Mouse (Mus musculus) megakaryocyte, embryonic 14.5 days (primary cell): Measurements from ENCODE around the gene Sqor. TPM values are rescaled to one million over a fixed set of nuclear protein-coding genes. Genes with fewer than 3 reads are reported as not detected.

Experiments used
- H3K27me3 ChIP-seq: replicated peaks from 2 replicates; pipeline ENCODE3; 2012; ENCODE audit warnings: inconsistent platforms
- H3K36me3 ChIP-seq: replicated peaks from 2 replicates; pipeline ENCODE3; 2012; ENCODE audit warnings: low read length, inconsistent platforms, mixed read lengths
- H3K4me1 ChIP-seq: 2 replicates; pipeline ENCODE4 v1.6.1; 2012; ENCODE audit warnings: inconsistent platforms
- H3K4me3 ChIP-seq: replicated peaks from 2 replicates; pipeline ENCODE3; 2012; ENCODE audit warnings: moderate library complexity, mild to moderate bottlenecking, inconsistent platforms
- H3K9me3 ChIP-seq: 2 replicates; pipeline ENCODE4 v1.6.1; 2012; ENCODE audit warnings: inconsistent platforms
- FLI1 ChIP-seq: IDR thresholded peaks from 2 replicates; pipeline ENCODE4 v1.6.1; 2012; ENCODE audit warnings: low read length, inconsistent platforms, mixed read lengths
- GATA1 ChIP-seq: IDR thresholded peaks from 3 replicates; pipeline ENCODE4 v1.6.1; 2012; ENCODE audit warnings: mixed read lengths, low read length, inconsistent platforms, borderline replicate concordance
- polyA plus RNA-seq: library from polyadenylated mRNA; stranded (reverse); fragments of >175 nt; gene quantifications from 2 replicates; pipeline ENCODE4 v1.2.3, GENCODE M21; 2012; ENCODE audit warnings: low replicate concordance; ENCODE audit not compliant: insufficient read depth

Sqor gene
- polyA plus RNA-seq, 1 experiment: 5.7 TPM

DNA sequence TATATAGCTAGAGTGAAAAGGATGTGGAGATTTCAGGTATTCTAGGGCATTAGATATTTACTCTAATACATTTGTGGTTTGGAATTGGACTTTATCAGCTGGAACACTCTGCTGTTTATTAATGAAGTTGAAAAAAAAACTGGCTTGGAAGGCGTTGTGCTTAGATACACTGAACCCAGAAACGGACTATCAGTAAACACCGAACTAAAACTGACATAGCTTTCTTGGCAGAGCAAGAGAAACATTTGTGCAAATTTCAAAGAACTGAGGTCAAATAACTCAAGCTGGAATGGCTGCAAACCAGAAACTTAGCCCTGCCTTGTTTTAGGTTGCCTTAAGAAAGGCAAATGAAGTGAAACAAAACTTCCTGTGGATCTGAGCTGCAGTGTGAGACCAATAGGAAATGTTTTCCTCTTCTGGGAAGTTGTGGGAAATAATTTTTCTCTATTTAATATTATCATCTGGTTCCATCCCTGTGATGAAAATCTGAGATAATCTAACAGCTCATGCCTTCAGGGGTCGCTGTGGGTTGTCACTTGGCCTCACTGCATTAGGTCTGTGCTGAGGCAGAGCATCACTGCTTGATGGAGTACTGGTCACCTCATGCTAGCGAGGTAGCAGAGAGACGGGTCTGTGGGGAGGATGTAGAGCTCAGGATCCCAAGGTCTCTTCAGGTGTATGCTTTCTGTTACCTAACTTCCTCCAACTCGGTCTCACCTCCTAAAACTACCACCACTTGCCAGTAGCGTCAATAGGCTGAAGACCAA, 16.7 kb downstream of the Sqor start:
- Histone ChIP-seq H3K4me3 (no peak overlapping the region), H3K27me3 (no peaks in the 10 kb centered on the region), H3K9me3 (no peaks in the 10 kb centered on the region), H3K4me1 (peaks cover 3% of the 10 kb centered on the region; the same call in 1 of the 2 replicates), H3K36me3 (no peaks in the 10 kb centered on the region)
- no peak for TF ChIP-seq GATA1
- TF ChIP-seq FLI1: no peak

DNA sequence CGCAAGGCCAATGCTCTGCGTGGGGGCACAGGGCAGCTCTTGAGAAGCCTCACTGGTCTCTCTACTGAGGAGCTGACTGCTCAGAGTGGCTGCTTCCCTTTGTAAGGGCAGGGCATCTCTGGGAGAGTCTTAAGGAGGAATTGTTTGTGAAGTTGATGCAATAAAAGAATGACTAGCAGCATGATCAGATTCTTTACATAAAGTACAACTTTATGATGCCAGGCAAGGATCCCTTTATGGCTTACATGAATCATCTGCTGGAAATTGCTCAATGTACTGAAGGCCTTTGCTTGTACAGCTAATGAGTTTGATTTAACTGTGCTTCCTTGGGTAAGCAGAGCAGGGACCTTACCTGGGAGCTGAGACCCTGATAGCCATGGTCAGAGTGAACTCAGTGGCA, 18.7 kb downstream of the Sqor start:
- Histone ChIP-seq H3K9me3 (no peaks in the 10 kb centered on the region), H3K36me3 (no peaks in the 10 kb centered on the region), H3K4me1 (no peaks in the 10 kb centered on the region), H3K4me3 (no peak overlapping the region), H3K27me3 (no peaks in the 10 kb centered on the region)
- no peak for TF ChIP-seq FLI1

DNA sequence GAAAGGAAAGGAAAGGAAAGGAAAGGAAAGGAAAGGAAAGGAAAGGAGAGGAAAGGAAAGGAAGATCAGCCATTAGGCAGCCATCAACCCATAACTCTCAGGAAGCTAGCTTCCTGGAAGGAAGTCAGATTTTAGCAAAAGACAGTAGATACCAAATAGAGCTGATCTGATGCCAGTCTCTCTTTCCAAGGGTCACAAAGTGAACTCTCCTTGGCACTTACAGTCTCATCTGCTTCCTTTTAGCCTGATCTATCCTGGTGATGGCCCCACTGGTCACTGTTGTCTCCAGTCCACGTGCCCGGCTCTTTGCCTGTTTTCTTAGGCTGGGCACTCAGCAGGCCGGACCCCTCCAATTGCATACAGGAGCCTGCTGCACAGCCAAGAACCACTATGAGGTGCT, 19.7 kb downstream of the Sqor start:
- no peaks in the 10 kb centered on the region for H3K4me1 ChIP-seq
- H3K36me3 ChIP-seq: no peaks in the 10 kb centered on the region
- no peak overlapping the region for H3K4me3 ChIP-seq
- H3K27me3 ChIP-seq: no peaks in the 10 kb centered on the region
- H3K9me3 ChIP-seq: no peaks in the 10 kb centered on the region
- TF ChIP-seq GATA1: no peak
- TF ChIP-seq FLI1: no peak

DNA sequence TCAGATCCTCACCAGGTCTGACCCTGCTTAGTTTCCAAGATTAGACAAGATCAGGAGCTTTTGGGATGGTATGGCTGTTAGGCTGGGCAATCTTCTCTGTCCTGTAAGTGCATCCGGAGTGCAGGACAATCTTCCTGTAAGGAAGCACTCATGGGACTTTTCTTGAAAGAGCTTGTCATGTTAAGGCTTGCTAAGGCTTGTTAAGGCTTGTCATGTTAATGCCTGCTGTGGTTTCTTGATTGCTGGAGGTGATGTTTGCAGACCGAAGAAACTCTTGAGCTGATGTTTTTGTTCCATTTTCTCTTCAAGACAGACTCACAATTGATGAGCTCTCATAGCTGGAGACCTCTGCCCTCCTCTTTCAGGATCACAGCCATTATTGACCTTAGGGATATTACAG, 21.1 kb downstream of the Sqor start:
- Histone ChIP-seq H3K27me3 (no peaks in the 10 kb centered on the region), H3K36me3 (no peaks in the 10 kb centered on the region), H3K4me3 (no peak overlapping the region), H3K4me1 (no peaks in the 10 kb centered on the region), H3K9me3 (no peaks in the 10 kb centered on the region)
- TF ChIP-seq GATA1 (no peak), FLI1 (no peak)

DNA sequence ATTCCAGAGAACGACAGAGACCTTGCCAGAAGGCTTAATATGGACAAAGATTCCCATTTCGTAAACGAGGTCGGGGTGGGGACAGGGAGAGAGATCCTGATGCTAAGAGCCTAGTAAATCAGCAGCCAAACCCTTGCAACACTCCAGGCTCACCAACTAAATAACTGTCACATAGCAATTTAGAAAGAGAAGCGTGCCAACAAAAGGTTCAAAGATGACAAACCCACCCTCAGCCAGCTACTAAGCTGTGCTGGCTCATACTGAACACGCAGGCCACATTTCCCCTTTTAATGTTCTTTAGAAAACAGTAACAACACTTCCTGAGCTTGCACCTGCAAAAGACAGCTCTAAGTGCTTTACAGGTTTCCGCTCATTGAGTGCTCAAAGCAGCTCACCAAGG, 24.3 kb downstream of the Sqor start:
- H3K9me3 ChIP-seq: no peaks in the 10 kb centered on the region
- H3K36me3 ChIP-seq: no peaks in the 10 kb centered on the region
- H3K4me3 ChIP-seq: no peak overlapping the region
- H3K27me3 ChIP-seq: no peaks in the 10 kb centered on the region
- no peaks in the 10 kb centered on the region for H3K4me1 ChIP-seq
- TF ChIP-seq FLI1 (no peak), GATA1 (no peak)

DNA sequence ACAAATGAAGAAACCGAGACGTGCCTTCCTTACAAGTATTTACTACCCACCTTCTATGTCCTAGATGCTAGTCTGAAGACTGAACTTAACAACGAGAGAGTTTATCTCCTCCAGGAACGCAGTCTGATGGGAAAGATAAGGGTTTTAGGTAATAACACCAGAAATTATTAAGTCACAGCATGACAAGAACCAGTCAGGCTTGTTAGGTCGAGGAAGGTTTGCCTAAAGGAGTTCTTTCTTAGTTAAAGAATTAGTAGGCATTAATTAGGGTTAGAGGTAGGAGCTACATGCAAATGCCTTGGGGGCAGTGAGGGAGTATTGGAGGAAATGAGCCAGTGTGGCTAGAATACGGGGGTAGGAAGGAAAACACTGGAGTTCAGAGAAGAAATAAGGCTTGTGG, 24.7 kb downstream of the Sqor start:
- no peaks in the 10 kb centered on the region for H3K27me3 ChIP-seq
- no peak for TF ChIP-seq FLI1
- no peak for TF ChIP-seq GATA1

DNA sequence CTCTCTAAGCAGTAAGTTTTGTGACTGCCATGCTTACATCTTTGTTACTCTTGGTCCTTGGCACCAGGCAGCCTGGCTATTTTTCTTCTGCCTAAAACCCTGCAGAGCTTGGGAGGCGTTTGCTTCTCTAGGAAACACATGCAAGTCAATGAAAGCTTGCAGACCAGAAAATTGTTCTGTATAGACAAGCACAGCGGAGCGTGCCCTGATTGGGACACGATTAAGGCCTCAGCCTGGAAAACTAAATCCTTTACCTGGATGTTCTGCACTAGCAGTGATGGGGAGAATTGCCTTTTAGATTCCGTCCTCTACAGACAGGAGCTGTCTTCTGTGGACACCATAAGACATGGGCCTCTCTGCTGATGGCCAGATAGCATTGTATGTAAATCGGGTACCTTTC, 39.4 kb downstream of the Sqor start:
- Histone ChIP-seq H3K9me3 (no peaks in the 10 kb centered on the region), H3K4me1 (no peaks in the 10 kb centered on the region), H3K36me3 (no peaks in the 10 kb centered on the region), H3K27me3 (no peaks in the 10 kb centered on the region), H3K4me3 (no peak overlapping the region)
- TF ChIP-seq FLI1 (no peak), GATA1 (no peak)

More for the DNA sequence above, 24.7 kb downstream of the Sqor start:
- no peaks in the 10 kb centered on the region for H3K4me1 ChIP-seq
- no peaks in the 10 kb centered on the region for H3K9me3 ChIP-seq
- H3K36me3 ChIP-seq: no peaks in the 10 kb centered on the region
- H3K4me3 ChIP-seq: no peak overlapping the region

DNA sequence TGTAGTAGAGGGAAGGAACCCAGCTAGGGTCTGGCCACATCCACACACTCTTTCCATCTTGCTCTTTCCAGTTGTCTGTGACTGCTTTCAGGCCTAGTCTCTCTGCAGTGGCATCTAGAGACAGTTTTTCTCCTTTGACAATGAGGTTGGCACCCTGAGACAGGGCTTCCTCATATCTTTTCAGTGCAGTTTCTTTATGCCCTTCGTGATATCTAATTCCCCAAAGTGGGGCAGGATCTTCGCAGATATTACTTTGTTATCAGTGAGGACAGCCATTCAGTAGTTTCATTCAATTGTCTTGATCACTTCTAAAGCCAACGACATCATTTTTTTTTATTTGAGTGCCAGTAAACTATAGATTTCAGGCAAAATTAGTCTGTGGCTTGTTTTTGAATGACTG, 41.0 kb downstream of the Sqor start:
- TF ChIP-seq GATA1: no peak
- TF ChIP-seq FLI1: no peak
- Histone ChIP-seq H3K4me3 (no peak overlapping the region), H3K36me3 (no peaks in the 10 kb centered on the region), H3K9me3 (no peaks in the 10 kb centered on the region), H3K4me1 (no peaks in the 10 kb centered on the region), H3K27me3 (no peaks in the 10 kb centered on the region)

DNA sequence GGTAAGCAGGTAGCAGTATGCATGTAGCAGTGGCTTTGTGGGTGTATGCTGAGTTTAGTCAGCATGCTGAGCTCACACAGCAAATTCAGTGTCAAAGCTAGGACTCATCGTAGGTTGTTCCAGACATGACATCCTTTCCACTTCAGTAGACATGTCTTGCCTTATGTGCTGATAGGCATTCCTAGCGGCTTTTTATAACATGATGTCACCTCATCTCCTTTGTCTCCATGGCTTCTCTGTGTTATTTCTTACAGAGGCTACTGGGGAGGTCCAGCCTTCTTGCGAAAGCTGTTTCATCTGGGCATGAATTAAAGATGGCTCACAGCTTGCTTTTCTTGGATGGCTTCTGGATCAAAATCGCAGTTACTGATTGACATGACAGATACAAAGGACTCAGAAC, 44.0 kb downstream of the Sqor start:
- Histone ChIP-seq H3K4me1 (no peaks in the 10 kb centered on the region), H3K27me3 (no peaks in the 10 kb centered on the region), H3K36me3 (no peaks in the 10 kb centered on the region), H3K9me3 (no peaks in the 10 kb centered on the region), H3K4me3 (no peak overlapping the region)
- TF ChIP-seq FLI1 (no peak), GATA1 (no peak)

DNA sequence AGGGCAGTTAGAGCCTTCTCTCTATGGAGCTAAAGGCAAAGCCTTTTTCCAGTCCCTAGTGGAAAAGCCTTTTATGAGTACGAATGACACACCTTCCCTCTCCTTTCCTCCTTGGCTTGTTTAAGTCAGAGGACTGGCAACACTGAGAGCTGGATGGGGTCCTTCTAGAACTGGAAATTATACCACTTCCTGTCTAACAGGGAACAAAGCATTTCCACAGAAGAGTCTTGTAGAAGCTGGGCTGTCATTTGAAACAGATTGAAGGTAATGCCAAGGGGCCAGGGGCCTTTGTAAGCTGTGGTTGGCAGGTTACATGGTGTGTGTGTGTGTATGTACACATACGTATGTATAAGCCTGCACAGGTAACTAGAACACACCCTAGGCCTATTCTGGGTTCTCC, 51.9 kb downstream of the Sqor start:
- H3K4me1 ChIP-seq: no peaks in the 10 kb centered on the region
- H3K4me3 ChIP-seq: no peak overlapping the region
- no peaks in the 10 kb centered on the region for H3K9me3 ChIP-seq
- H3K36me3 ChIP-seq: no peaks in the 10 kb centered on the region
- no peak for TF ChIP-seq GATA1
- no peak for TF ChIP-seq FLI1
- H3K27me3 ChIP-seq: no peaks in the 10 kb centered on the region

DNA sequence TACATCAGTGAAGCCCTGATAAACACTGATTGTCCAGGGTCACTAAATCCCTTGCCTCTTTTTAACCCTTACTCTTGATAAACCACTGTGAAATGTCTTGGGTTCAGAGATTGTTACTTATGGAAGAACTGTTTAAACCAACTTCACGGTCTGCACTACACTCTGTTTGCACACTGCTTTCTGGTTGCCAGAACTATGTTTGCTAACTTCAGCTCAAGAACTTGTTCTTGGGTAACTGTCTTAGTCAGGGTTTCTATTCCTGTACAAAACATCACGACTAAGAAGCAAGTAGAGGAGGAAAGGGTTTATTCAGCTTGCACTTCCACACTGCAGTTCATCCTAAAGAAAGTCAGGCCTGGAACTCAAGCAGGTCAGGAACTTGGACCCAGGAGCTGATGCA, 56.2 kb downstream of the Sqor start:
- Histone ChIP-seq H3K27me3 (peaks cover 3% of the 10 kb centered on the region), H3K36me3 (no peaks in the 10 kb centered on the region), H3K9me3 (no peaks in the 10 kb centered on the region), H3K4me3 (no peak overlapping the region), H3K4me1 (no peaks in the 10 kb centered on the region)
- no peak for TF ChIP-seq GATA1
